Mouse (Mus musculus): ENCODE measurements around the gene Mamdc4. TPM values are rescaled to one million over a fixed set of nuclear protein-coding genes. Genes with fewer than 3 reads are reported as not detected.
A peak's percentile ranks its signal among the peaks of the same experiment; 100 is the strongest.

Gene Mamdc4
- polyA plus RNA-seq, 1 experiment = 2.2 TPM

- H3K4me1 ChIP-seq (ENCODE audit: control insufficient read depth, insufficient read depth, insufficient read length) = peaks cover 12% of the 10 kb centered on the region; the same call in 1 of the 2 replicates
- TF ChIP-seq POLR2A (IDR thresholded peaks at IDR 0.05; ENCODE audit: low read depth, low read length) (no peak), CTCF (IDR thresholded peaks at IDR 0.05; ENCODE audit: extremely low read depth, insufficient read depth, insufficient read length, insufficient replicate concordance) (peak; percentile 57; the same call in 1 of the 2 replicates)
- peak in 1 of 2 experiments; percentile 63 for DNase-seq (ENCODE audit: low read depth in 1 of 2, low spot score in 2 of 2)
- H3K4me3 ChIP-seq (ENCODE audit: extremely low read depth, insufficient read depth, insufficient read length) = no peak overlapping the region
- 41% methylated on average over 5 of the region's 5 CpGs for WGBS
- H3K36me3 ChIP-seq (ENCODE audit: control insufficient read depth, insufficient read depth, low read length) = no peaks in the 10 kb centered on the region
- H3K27me3 ChIP-seq (ENCODE audit: control insufficient read depth, insufficient read depth, low read length) = no peaks in the 10 kb centered on the region
- no peak overlapping the region for H3K27ac ChIP-seq (ENCODE audit: insufficient read depth, low read length)
These were observed 23.5 kb downstream of the Mamdc4 start for GRCm38 (mm10) chr2:25551186-25551585.

GRCm38 (mm10) chr2:25549021-25549991 is 25.3 kb downstream of the Mamdc4 start:
- no peak for TF ChIP-seq CTCF (IDR thresholded peaks at IDR 0.05; ENCODE audit: extremely low read depth, insufficient read depth, insufficient read length, insufficient replicate concordance)
- no peak for TF ChIP-seq POLR2A (IDR thresholded peaks at IDR 0.05; ENCODE audit: low read depth, low read length)
- peak; percentile 38 to 67 for DNase-seq (ENCODE audit: low read depth in 1 of 2, low spot score in 2 of 2)
- Histone ChIP-seq H3K27ac (ENCODE audit: insufficient read depth, low read length) (peak overlapping the region; percentile 64), H3K4me3 (ENCODE audit: extremely low read depth, insufficient read depth, insufficient read length) (no peak overlapping the region), H3K36me3 (ENCODE audit: control insufficient read depth, insufficient read depth, low read length) (no peaks in the 10 kb centered on the region), H3K4me1 (ENCODE audit: control insufficient read depth, insufficient read depth, insufficient read length) (peaks cover 20% of the 10 kb centered on the region), H3K27me3 (ENCODE audit: control insufficient read depth, insufficient read depth, low read length) (no peaks in the 10 kb centered on the region)
- WGBS = 24% methylated on average over 9 of the region's 9 CpGs

- H3K27ac ChIP-seq (ENCODE audit: insufficient read depth, low read length) = peak within 1 kb of the TSS; percentile 95
- H3K4me3 ChIP-seq (ENCODE audit: extremely low read depth, insufficient read depth, insufficient read length) = peak within 1 kb of the TSS; percentile 96
- peak; percentile 99 for DNase-seq (ENCODE audit: low read depth in 1 of 2, low spot score in 2 of 2)
- H3K4me1 ChIP-seq (ENCODE audit: control insufficient read depth, insufficient read depth, insufficient read length) = peaks cover 20% of the 10 kb centered on the region
- no peaks in the 10 kb centered on the region for H3K27me3 ChIP-seq (ENCODE audit: control insufficient read depth, insufficient read depth, low read length)
- H3K36me3 ChIP-seq (ENCODE audit: control insufficient read depth, insufficient read depth, low read length) = no peaks in the 10 kb centered on the region
- peak; percentile 25 for TF ChIP-seq POLR2A (IDR thresholded peaks at IDR 0.05; ENCODE audit: low read depth, low read length)
- TF ChIP-seq CTCF (IDR thresholded peaks at IDR 0.05; ENCODE audit: extremely low read depth, insufficient read depth, insufficient read length, insufficient replicate concordance) = no peak
- 4% methylated on average over 48 of the region's 48 CpGs for WGBS
These were observed 27.7 kb downstream of the Mamdc4 start, which contains the start of gene Traf2 for GRCm38 (mm10) chr2:25546811-25547491. Gene Traf2 (minus strand): TSS chr2:25546940.

GRCm38 (mm10) chr2:25545996-25546810 is 28.4 kb downstream of the Mamdc4 start:
- no peak for DNase-seq (ENCODE audit: low read depth in 1 of 2, low spot score in 2 of 2)
- Histone ChIP-seq H3K27ac (ENCODE audit: insufficient read depth, low read length) (peak overlapping the region; percentile 95), H3K4me3 (ENCODE audit: extremely low read depth, insufficient read depth, insufficient read length) (peak overlapping the region; percentile 96), H3K36me3 (ENCODE audit: control insufficient read depth, insufficient read depth, low read length) (no peaks in the 10 kb centered on the region), H3K27me3 (ENCODE audit: control insufficient read depth, insufficient read depth, low read length) (no peaks in the 10 kb centered on the region), H3K4me1 (ENCODE audit: control insufficient read depth, insufficient read depth, insufficient read length) (peaks cover 23% of the 10 kb centered on the region)
- WGBS = 6% methylated on average over 43 of the region's 43 CpGs
- TF ChIP-seq CTCF (IDR thresholded peaks at IDR 0.05; ENCODE audit: extremely low read depth, insufficient read depth, insufficient read length, insufficient replicate concordance) = no peak
- TF ChIP-seq POLR2A (IDR thresholded peaks at IDR 0.05; ENCODE audit: low read depth, low read length) = no peak

GRCm38 (mm10) chr2:25541644-25542367 is 32.8 kb downstream of the Mamdc4 start:
- H3K36me3 ChIP-seq (ENCODE audit: control insufficient read depth, insufficient read depth, low read length) = peaks cover 12% of the 10 kb centered on the region
- no peak for DNase-seq (ENCODE audit: low read depth in 1 of 2, low spot score in 2 of 2)
- WGBS = 87% methylated on average over 10 of the region's 10 CpGs
- no peaks in the 10 kb centered on the region for H3K27me3 ChIP-seq (ENCODE audit: control insufficient read depth, insufficient read depth, low read length)
- H3K27ac ChIP-seq (ENCODE audit: insufficient read depth, low read length) = no peak overlapping the region
- H3K4me3 ChIP-seq (ENCODE audit: extremely low read depth, insufficient read depth, insufficient read length) = no peak overlapping the region
- H3K4me1 ChIP-seq (ENCODE audit: control insufficient read depth, insufficient read depth, insufficient read length) = peaks cover 11% of the 10 kb centered on the region
- no peak for TF ChIP-seq POLR2A (IDR thresholded peaks at IDR 0.05; ENCODE audit: low read depth, low read length)

GRCm38 (mm10) chr2:25540541-25540948 is 34.1 kb downstream of the Mamdc4 start:
- Histone ChIP-seq H3K4me3 (ENCODE audit: extremely low read depth, insufficient read depth, insufficient read length) (no peak overlapping the region), H3K4me1 (ENCODE audit: control insufficient read depth, insufficient read depth, insufficient read length) (peaks cover 6% of the 10 kb centered on the region; the same call in 1 of the 2 replicates), H3K27me3 (ENCODE audit: control insufficient read depth, insufficient read depth, low read length) (no peaks in the 10 kb centered on the region), H3K36me3 (ENCODE audit: control insufficient read depth, insufficient read depth, low read length) (peaks cover 16% of the 10 kb centered on the region), H3K27ac (ENCODE audit: insufficient read depth, low read length) (no peak overlapping the region)
- TF ChIP-seq CTCF (IDR thresholded peaks at IDR 0.05; ENCODE audit: extremely low read depth, insufficient read depth, insufficient read length, insufficient replicate concordance) (no peak), POLR2A (IDR thresholded peaks at IDR 0.05; ENCODE audit: low read depth, low read length) (no peak)
- DNase-seq (ENCODE audit: low read depth in 1 of 2, low spot score in 2 of 2) = no peak
- 98% methylated on average over 4 of the region's 4 CpGs for WGBS
